Mouse (Mus musculus): ENCODE measurements around the gene Derl3. TPM values are rescaled to one million over a fixed set of nuclear protein-coding genes. Genes with fewer than 3 reads are reported as not detected.

Gene Derl3
- not detected for polyA plus RNA-seq (2014; fragmentation: Illumina TruSeq; extraction: RNeasy Lipid Tissue Mini Kit (QIAGEN cat#74804); ENCODE audit: low read depth, low replicate concordance)

GRCm38 (mm10) chr10:75893089-75893750 is at the start of gene Derl3:
Gene Derl3 (plus strand): TSS chr10:75893413.

GRCm38 (mm10) chr10:75859786-75860470 is 33.3 kb upstream of the Derl3 start, which contains the start of gene Mif:
Gene Mif (minus strand): TSS chr10:75860240.

GRCm38 (mm10) chr10:75921026-75921725 is 28.0 kb downstream of the Derl3 start, which contains the start of gene Smarcb1:
Gene Smarcb1 (minus strand): TSS chr10:75921617.

GRCm38 (mm10) chr10:75932891-75933290 is 39.7 kb downstream of the Derl3 start, which contains the start of gene Chchd10:
Gene Chchd10 (plus strand): TSS chr10:75933130.

GRCm38 (mm10) chr10:75935680-75936541 is 42.7 kb downstream of the Derl3 start, which contains the start of gene Mmp11:
Gene Mmp11 (minus strand): TSS chr10:75936496.

GRCm38 (mm10) chr10:75940520-75940919 is 47.3 kb downstream of the Derl3 start, which contains the start of gene Gm867:
Gene Gm867 (minus strand): TSS chr10:75940672.

GRCm38 (mm10) chr10:75942736-75943477 is 49.7 kb downstream of the Derl3 start, which contains the start of gene Vpreb3:
Gene Vpreb3 (plus strand): TSS chr10:75943057.

Other genes starting within 250 kb of the Derl3 start
- 2.7 TPM for gene Susd2, start 249.4 kb upstream of the Derl3 start, polyA plus RNA-seq (2014; fragmentation: Illumina TruSeq; extraction: RNeasy Lipid Tissue Mini Kit (QIAGEN cat#74804); ENCODE audit: low read depth, low replicate concordance)
- gene Cabin1, start 129.1 kb upstream of the Derl3 start, polyA plus RNA-seq (2014; fragmentation: Illumina TruSeq; extraction: RNeasy Lipid Tissue Mini Kit (QIAGEN cat#74804); ENCODE audit: low read depth, low replicate concordance) = 5.5 TPM
- gene Ddt, start 120.0 kb upstream of the Derl3 start, polyA plus RNA-seq (2014; fragmentation: Illumina TruSeq; extraction: RNeasy Lipid Tissue Mini Kit (QIAGEN cat#74804); ENCODE audit: low read depth, low replicate concordance) = 4.5 TPM
- gene Gm20441, start 112.5 kb upstream of the Derl3 start, polyA plus RNA-seq (2014; fragmentation: Illumina TruSeq; extraction: RNeasy Lipid Tissue Mini Kit (QIAGEN cat#74804); ENCODE audit: low read depth, low replicate concordance) = not detected
- gene Gstt3, start 112.0 kb upstream of the Derl3 start, polyA plus RNA-seq (2014; fragmentation: Illumina TruSeq; extraction: RNeasy Lipid Tissue Mini Kit (QIAGEN cat#74804); ENCODE audit: low read depth, low replicate concordance) = 6.8 TPM
- 1.6 TPM for gene Gstt1, start 94.8 kb upstream of the Derl3 start, polyA plus RNA-seq (2014; fragmentation: Illumina TruSeq; extraction: RNeasy Lipid Tissue Mini Kit (QIAGEN cat#74804); ENCODE audit: low read depth, low replicate concordance)
- gene Gstt4, start 70.9 kb upstream of the Derl3 start, polyA plus RNA-seq (2014; fragmentation: Illumina TruSeq; extraction: RNeasy Lipid Tissue Mini Kit (QIAGEN cat#74804); ENCODE audit: low read depth, low replicate concordance) = not detected
- 2.4 TPM for gene Gstt2, start 56.0 kb upstream of the Derl3 start, polyA plus RNA-seq (2014; fragmentation: Illumina TruSeq; extraction: RNeasy Lipid Tissue Mini Kit (QIAGEN cat#74804); ENCODE audit: low read depth, low replicate concordance)
- gene Mif, start 33.2 kb upstream of the Derl3 start, polyA plus RNA-seq (2014; fragmentation: Illumina TruSeq; extraction: RNeasy Lipid Tissue Mini Kit (QIAGEN cat#74804); ENCODE audit: low read depth, low replicate concordance) = not detected
- gene Smarcb1, start 28.2 kb downstream of the Derl3 start, polyA plus RNA-seq (2014; fragmentation: Illumina TruSeq; extraction: RNeasy Lipid Tissue Mini Kit (QIAGEN cat#74804); ENCODE audit: low read depth, low replicate concordance) = 17.3 TPM
- 44.3 TPM for gene Chchd10, start 39.7 kb downstream of the Derl3 start, polyA plus RNA-seq (2014; fragmentation: Illumina TruSeq; extraction: RNeasy Lipid Tissue Mini Kit (QIAGEN cat#74804); ENCODE audit: low read depth, low replicate concordance)
- gene Mmp11, start 43.1 kb downstream of the Derl3 start, polyA plus RNA-seq (2014; fragmentation: Illumina TruSeq; extraction: RNeasy Lipid Tissue Mini Kit (QIAGEN cat#74804); ENCODE audit: low read depth, low replicate concordance) = 2.8 TPM
- gene Gm867, start 47.3 kb downstream of the Derl3 start, polyA plus RNA-seq (2014; fragmentation: Illumina TruSeq; extraction: RNeasy Lipid Tissue Mini Kit (QIAGEN cat#74804); ENCODE audit: low read depth, low replicate concordance) = not detected
- not detected for gene Vpreb3, start 49.6 kb downstream of the Derl3 start, polyA plus RNA-seq (2014; fragmentation: Illumina TruSeq; extraction: RNeasy Lipid Tissue Mini Kit (QIAGEN cat#74804); ENCODE audit: low read depth, low replicate concordance)
- gene Gm5134, start 61.1 kb downstream of the Derl3 start, polyA plus RNA-seq (2014; fragmentation: Illumina TruSeq; extraction: RNeasy Lipid Tissue Mini Kit (QIAGEN cat#74804); ENCODE audit: low read depth, low replicate concordance) = not detected
- 7.5 TPM for gene Zfp280b, start 139.2 kb downstream of the Derl3 start, polyA plus RNA-seq (2014; fragmentation: Illumina TruSeq; extraction: RNeasy Lipid Tissue Mini Kit (QIAGEN cat#74804); ENCODE audit: low read depth, low replicate concordance)
- not detected for gene Slc5a4b, start 217.5 kb downstream of the Derl3 start, polyA plus RNA-seq (2014; fragmentation: Illumina TruSeq; extraction: RNeasy Lipid Tissue Mini Kit (QIAGEN cat#74804); ENCODE audit: low read depth, low replicate concordance)

Measured in adrenal gland, adult 10 weeks (tissue).